Mouse (Mus musculus) forebrain, embryonic 14.5 days (tissue): ENCODE measurements around the gene Rapgef4. TPM values are rescaled to one million over a fixed set of nuclear protein-coding genes. Genes with fewer than 3 reads are reported as not detected.
A peak's percentile ranks its signal among the peaks of the same experiment; 100 is the strongest.

Source experiments
- ATAC-seq: fragments of 200-750 bp; cut with Nextera tagmentation; 2 replicates; pipeline ENCODE4 v1.8.0; 2017; ENCODE audit warnings: mild to moderate bottlenecking, moderate library complexity
- DNase-seq: peaks from one replicate; pipeline ENCODE4 v3.0.0-alpha.2; 2015; ENCODE audit warnings: low spot score
- H3K27ac ChIP-seq: fragments of 300-500 bp; sonication (generic); 2 replicates; pipeline ENCODE4 v1.5.1; 2014; ENCODE audit warnings: low read depth, mild to moderate bottlenecking, control low read depth, low read length, moderate library complexity
- H3K27me3 ChIP-seq: fragments of 300-500 bp; sonication (generic); replicated peaks from 2 replicates; pipeline ENCODE4 v1.6.1; 2014; ENCODE audit warnings: low read length, control low read depth, mixed read lengths; ENCODE audit not compliant: control insufficient read depth, insufficient read depth
- H3K36me3 ChIP-seq: fragments of 300-500 bp; sonication (generic); 2 replicates; pipeline ENCODE4 v1.6.1; 2014; ENCODE audit warnings: low read length, control low read depth; ENCODE audit not compliant: control insufficient read depth, insufficient read depth
- H3K4me1 ChIP-seq: fragments of 300-500 bp; sonication (generic); 2 replicates; pipeline ENCODE4 v1.6.1; 2014; ENCODE audit warnings: antibody characterized with exemption, low read length, control low read depth; ENCODE audit not compliant: control insufficient read depth, insufficient read depth
- H3K4me2 ChIP-seq: fragments of 300-500 bp; sonication (generic); 2 replicates; pipeline ENCODE4 v1.6.1; 2014; ENCODE audit warnings: mild to moderate bottlenecking, control low read depth, low read length
- H3K4me3 ChIP-seq: fragments of 300-500 bp; sonication (generic); 2 replicates; pipeline ENCODE4 v1.5.1; 2014; ENCODE audit warnings: low read depth, low read length, control low read depth
- H3K9ac ChIP-seq: fragments of 300-500 bp; sonication (generic); 2 replicates; pipeline ENCODE4 v1.6.1; 2014; ENCODE audit warnings: mild to moderate bottlenecking, low read length, control low read depth, moderate library complexity
- H3K9me3 ChIP-seq: fragments of 300-500 bp; sonication (generic); replicated peaks from 2 replicates; pipeline ENCODE4 v1.6.1; 2016; ENCODE audit warnings: low read length, control low read depth, mixed read lengths; ENCODE audit not compliant: control insufficient read depth
- WGBS: fragments of 180-500 bp; shearing (Covaris S2); extraction: QIAGEN DNeasy Blood & Tissue Kit; methylation state at CpG from one replicate; pipeline ENCODE4 v1.1.7; 2014; 5-methylcytosine and 5-hydroxymethylcytosine counted together
- polyA plus RNA-seq: library from polyadenylated mRNA; unstranded; fragments of >200 nt; fragmentation: Nextera tagmentation; extraction: Ambion mirVana; gene quantifications from 2 replicates; pipeline ENCODE4 v1.2.1, GENCODE M21; 2014

Gene Rapgef4
- polyA plus RNA-seq, 1 experiment from 2014 or later = 6.2 TPM

DNA sequence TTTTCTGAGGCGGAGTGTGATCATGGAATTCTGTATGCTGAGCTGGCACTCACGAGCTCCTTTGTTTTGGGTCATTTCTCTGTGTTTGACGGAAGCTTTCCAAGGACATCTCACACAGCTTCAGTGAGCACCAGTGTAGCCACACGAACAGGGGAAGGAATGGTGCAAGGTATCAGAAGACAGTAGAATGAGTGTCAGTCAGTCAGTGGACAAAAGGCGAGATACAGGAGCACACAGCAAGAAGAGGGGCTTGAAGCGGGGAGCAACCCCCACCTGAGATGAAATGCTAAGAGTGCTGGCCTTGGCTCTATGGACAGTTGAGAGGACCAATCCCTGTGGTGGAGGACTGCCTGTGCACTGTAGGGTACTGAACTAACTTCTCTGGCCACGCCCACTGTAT, 259.7 kb downstream of the Rapgef4 start:
- Histone ChIP-seq H3K9me3 (no peaks in the 10 kb centered on the region), H3K4me2 (no peak overlapping the region), H3K9ac (no peak overlapping the region), H3K4me1 (peaks cover 7% of the 10 kb centered on the region; the same call in 1 of the 2 replicates), H3K4me3 (no peak overlapping the region), H3K27me3 (no peaks in the 10 kb centered on the region), H3K27ac (no peak overlapping the region), H3K36me3 (no peaks in the 10 kb centered on the region)
- ATAC-seq (no peak), DNase-seq (no peak)
- WGBS = 76% methylated on average over 7 of the region's 7 CpGs

DNA sequence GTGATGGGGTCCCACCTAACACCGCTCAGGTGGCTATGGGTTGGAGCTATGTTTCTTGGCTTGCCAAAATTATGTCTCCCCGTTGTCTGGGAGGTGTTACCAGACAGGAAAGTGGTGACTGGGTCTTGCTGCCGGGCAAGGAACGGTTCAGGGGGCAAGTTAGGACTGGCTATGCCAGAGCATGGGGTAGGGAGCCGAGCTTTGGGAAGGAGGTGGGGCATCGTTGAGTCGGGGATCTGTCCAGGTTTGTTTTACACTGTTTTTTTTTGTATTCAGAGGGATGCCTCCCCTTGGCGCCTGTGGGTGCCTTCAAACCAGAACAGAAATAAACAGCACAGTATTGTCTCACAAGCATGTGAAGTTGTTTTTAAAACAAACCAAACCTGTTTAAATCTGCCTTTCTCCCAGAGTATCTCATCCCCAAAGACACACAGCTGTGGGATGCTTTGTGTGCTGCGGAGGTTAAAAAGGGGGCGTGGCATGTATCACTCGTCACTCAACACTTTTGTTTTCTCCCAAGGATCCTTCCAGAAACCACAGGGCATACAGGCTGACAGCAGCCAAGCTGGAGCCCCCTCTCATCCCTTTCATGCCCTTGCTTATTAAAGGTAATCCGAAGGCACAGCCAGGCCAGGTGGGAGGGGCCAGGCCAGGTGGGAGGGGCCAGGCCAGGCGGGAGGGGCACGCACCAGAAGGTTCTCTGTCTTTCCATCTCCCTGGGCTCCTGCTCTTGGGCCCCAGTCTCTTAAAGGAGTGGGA, 260.9 kb downstream of the Rapgef4 start:
- Histone ChIP-seq H3K4me3 (no peak overlapping the region), H3K4me2 (peak overlapping the region; percentile 0; the same call in 1 of the 2 replicates), H3K4me1 (0 out of 2 replicates have a peak, but pooled peaks cover 7% of the 10 kb centered on the region), H3K27ac (no peak overlapping the region), H3K36me3 (no peaks in the 10 kb centered on the region), H3K27me3 (no peaks in the 10 kb centered on the region), H3K9me3 (no peaks in the 10 kb centered on the region), H3K9ac (no peak overlapping the region)
- DNase-seq (no peak), ATAC-seq (no peak; the same call in 1 of the 2 replicates)
- WGBS = 48% methylated on average over 14 of the region's 14 CpGs

DNA sequence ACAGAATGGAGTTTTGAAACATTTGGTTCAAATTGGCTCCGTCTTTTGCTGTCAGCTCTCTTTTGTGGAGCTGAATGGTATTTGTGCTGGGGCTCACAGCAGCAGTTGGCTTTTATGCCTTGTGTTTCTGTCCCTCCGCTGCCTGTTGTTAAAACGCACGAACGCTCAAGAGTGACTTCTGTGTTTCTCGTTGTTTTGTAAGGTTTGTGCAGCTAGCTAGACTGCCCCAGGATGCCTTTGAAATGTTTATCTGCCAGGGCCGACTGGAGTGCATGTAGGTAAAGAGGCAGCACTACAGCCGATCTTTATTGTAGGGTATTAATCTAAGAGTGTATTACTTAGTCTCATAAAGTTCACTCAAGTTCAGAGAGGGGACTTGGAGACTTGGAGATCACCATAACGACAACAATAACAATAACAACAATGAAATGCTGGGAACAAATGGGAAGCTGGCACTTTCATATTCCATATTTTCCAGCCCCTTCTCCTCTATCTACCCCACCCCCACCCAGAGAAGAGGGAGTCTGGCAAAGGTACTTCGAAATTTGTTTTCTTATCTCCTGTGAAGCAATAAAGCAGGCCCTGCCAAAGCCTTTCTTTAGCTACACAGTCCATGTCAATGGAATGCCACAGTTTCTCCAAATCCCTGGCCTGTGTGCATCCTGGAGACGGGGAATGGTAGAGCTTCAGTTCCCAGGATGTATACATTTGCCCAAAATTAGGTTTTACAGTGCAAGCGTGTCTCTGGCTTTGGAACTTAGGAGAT, 262.1 kb downstream of the Rapgef4 start:
- Histone ChIP-seq H3K36me3 (no peaks in the 10 kb centered on the region), H3K4me3 (no peak overlapping the region), H3K27ac (no peak overlapping the region), H3K9me3 (no peaks in the 10 kb centered on the region), H3K27me3 (no peaks in the 10 kb centered on the region), H3K9ac (no peak overlapping the region), H3K4me1 (0 out of 2 replicates have a peak, but pooled peaks cover 7% of the 10 kb centered on the region), H3K4me2 (no peak overlapping the region)
- DNase-seq = no peak
- no peak for ATAC-seq
- WGBS = 26% methylated on average over 12 of the region's 12 CpGs

DNA sequence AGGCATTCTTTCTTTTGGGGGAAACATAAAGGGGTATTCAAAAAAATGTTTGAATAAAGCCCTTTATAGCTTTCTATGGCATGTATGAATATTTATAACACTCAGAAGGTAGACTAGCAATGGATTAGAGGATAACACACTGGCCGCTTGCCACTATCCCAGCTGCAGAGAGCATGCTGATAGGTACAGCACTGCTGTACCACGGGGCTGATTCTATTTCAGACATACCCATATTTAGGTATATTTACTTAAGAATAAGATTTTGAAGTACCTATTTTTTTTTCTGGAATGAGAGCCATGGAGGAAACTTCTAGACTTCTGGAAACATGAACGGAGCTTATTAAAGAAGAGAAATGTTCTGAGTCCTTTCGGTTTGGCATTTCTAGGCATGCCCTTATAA, 264.6 kb downstream of the Rapgef4 start:
- no peak for DNase-seq
- Histone ChIP-seq H3K36me3 (no peaks in the 10 kb centered on the region), H3K27me3 (no peaks in the 10 kb centered on the region), H3K4me1 (0 out of 2 replicates have a peak, but pooled peaks cover 7% of the 10 kb centered on the region), H3K4me2 (no peak overlapping the region), H3K9me3 (no peaks in the 10 kb centered on the region), H3K27ac (no peak overlapping the region), H3K4me3 (no peak overlapping the region), H3K9ac (no peak overlapping the region)
- ATAC-seq = no peak
- WGBS = 85% methylated on average over 4 of the region's 4 CpGs

DNA sequence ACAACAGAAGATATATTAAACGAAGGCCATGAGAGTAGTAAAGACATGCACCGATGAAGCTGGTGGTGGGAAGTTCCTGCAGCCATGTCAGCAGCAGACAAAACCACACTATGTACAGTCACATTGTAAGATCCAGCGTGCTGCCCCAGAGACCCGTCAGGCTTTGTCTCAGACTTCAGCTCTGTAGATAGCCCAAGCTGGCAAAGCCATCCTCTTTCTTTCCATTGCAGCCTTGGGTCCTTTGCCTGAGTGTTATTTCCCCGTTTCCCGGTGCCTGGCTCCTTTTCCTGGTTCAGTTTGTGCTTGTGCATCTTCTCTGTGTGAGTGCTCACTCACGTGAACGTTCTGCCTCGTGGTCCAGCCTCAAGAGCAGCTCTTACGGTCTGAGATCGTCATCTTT, 265.3 kb downstream of the Rapgef4 start:
- Histone ChIP-seq H3K9me3 (no peaks in the 10 kb centered on the region), H3K9ac (no peak overlapping the region), H3K4me1 (0 out of 2 replicates have a peak, but pooled peaks cover 7% of the 10 kb centered on the region), H3K27ac (no peak overlapping the region), H3K4me3 (no peak overlapping the region), H3K27me3 (no peaks in the 10 kb centered on the region), H3K36me3 (no peaks in the 10 kb centered on the region), H3K4me2 (no peak overlapping the region)
- 87% methylated on average over 11 of the region's 11 CpGs for WGBS
- no peak for ATAC-seq
- DNase-seq = no peak

DNA sequence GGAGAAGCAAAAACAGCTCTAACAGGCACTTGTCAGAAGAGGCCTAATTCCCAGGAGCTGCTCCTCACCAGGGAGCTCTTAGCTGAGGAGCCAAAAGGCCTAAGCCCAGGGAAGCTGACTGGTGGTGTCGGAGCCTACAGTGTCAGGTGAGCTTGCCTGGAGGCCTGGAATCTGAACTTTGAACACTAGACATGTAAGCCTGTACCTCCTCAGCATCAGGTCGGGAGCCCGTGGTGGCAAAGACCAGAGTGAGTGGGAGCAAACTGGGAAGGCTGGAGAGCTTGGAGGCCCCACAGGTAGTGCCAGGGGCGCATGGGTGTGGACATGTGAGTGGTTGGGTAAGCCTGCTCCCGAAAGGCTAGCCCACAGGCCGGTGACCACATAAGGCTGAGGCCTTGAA, 266.8 kb downstream of the Rapgef4 start:
- no peak for DNase-seq

DNA sequence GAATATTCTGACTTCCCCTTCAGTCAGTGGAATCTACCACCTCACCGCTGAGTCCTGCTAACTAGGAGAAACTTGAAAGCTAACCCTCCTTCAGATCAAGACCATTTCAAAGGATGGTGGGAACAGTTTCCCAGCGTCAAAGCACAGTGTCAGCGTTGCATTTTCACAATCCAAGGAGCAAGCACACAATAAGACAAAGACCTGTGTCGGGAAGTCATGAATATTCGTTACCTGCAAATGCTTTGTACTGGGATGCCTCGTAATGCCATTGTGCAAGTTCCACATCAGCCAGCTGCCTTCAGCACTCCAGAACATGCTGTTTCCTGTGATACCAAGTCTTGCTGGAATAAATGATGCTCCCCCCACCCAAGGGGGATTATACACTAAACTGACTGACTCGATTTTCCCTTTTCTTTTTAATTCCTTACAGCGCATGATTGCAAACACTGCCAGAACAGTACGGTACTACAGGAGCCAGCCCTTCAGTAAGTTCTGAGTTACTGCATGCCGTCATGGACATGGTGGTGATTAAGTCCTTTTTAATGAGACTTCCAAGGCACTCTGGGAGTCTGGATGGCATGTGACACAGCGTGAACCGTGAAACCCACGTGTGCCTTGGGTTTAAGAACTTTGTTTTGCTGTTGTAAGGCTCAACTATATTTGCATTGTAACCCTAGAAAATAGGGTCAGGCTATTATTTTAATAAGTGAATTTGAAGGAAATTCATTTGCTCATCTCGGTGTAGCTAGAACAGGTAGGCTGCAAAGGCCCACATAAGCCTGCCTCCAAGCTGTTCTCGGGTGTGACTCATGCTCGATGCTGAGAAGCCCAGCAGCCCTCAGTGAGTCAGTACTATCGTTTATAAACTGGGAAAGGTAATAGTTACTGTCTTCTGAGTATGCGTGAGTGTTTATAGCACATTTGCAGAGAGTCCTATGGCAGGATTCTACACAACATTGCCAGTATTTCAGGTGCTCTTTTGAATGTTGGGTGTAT, 271.8 kb downstream of the Rapgef4 start:
- ATAC-seq = peak; percentile 65; the same call in 1 of the 2 replicates
- DNase-seq = peak; percentile 27
- H3K9me3 ChIP-seq = no peaks in the 10 kb centered on the region
- H3K27me3 ChIP-seq = no peaks in the 10 kb centered on the region
- H3K4me3 ChIP-seq = no peak overlapping the region
- no peak overlapping the region for H3K4me2 ChIP-seq
- 35% methylated on average over 18 of the region's 18 CpGs for WGBS
- H3K36me3 ChIP-seq = no peaks in the 10 kb centered on the region
- H3K27ac ChIP-seq = no peak overlapping the region
- peaks cover 15% of the 10 kb centered on the region for H3K4me1 ChIP-seq
- H3K9ac ChIP-seq = no peak overlapping the region

More for the DNA sequence above, 266.8 kb downstream of the Rapgef4 start:
- H3K27ac ChIP-seq = no peak overlapping the region
- ATAC-seq = no peak
- H3K27me3 ChIP-seq = no peaks in the 10 kb centered on the region
- H3K9me3 ChIP-seq = no peaks in the 10 kb centered on the region
- H3K9ac ChIP-seq = no peak overlapping the region
- H3K4me1 ChIP-seq = 0 out of 2 replicates have a peak, but pooled peaks cover 2% of the 10 kb centered on the region
- no peak overlapping the region for H3K4me2 ChIP-seq
- no peak overlapping the region for H3K4me3 ChIP-seq
- 91% methylated on average over 6 of the region's 6 CpGs for WGBS
- H3K36me3 ChIP-seq = no peaks in the 10 kb centered on the region

DNA sequence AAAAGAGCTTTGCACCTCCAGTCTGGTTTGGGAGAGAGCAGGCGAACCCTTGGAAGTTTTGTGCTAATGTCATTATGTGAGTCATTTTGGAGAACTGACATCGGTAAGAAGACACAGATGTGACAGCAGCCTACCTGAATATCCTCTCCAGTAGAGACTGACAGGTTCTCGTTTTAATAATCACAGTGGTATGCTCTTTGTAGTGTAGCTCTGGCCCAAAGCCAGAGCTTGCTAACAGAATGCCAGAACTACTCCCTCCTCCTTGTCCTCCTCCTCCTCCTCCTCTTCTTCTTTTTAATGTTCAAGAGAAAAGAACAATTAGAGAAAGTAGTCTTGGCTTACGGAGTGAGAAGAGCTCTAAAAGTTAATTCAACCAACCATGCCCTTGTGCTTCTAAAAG, 272.8 kb downstream of the Rapgef4 start:
- peak; percentile 38 for DNase-seq
- Histone ChIP-seq H3K27me3 (no peaks in the 10 kb centered on the region), H3K27ac (no peak overlapping the region), H3K36me3 (no peaks in the 10 kb centered on the region), H3K9me3 (no peaks in the 10 kb centered on the region), H3K4me1 (peaks cover 15% of the 10 kb centered on the region), H3K4me2 (peak overlapping the region; percentile 37; the same call in 1 of the 2 replicates), H3K4me3 (no peak overlapping the region), H3K9ac (peak overlapping the region; percentile 0; the same call in 1 of the 2 replicates)
- 36% methylated on average over 4 of the region's 4 CpGs for WGBS
- no peak for ATAC-seq
